Mouse (Mus musculus) urinary bladder, postnatal 25 days (tissue): ENCODE data around the gene 1700034I23Rik.
"Not testable (repeated sequence)": the region's sequence is repeated elsewhere in the genome, so short reads cannot be mapped to it uniquely, and the experiment has no call there.

Source experiments
- DNase-seq: peaks from one replicate; pipeline ENCODE4 v3.0.0; 2022; ENCODE audit warnings: low spot score

Gene 1700034I23Rik

DNA sequence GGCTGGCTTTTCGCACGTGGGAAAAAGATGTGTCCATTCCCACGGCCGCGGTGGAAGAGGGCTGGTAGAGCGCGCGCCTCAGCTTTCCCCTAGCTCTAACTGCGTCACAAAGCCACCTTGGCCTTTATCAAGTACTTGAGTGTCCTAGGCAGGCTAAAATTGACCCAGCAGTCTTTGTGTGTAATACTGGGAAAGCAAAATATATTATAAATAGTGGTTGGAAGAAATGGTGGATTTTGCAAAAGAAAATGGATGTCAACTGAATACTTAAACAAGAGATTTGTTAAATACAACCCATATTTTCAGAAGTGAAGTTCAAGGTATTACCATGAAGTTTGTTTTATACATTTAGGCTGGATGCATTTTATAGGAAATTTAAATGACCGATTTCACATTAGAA is at the start of gene 1700034I23Rik:
1700034I23Rik (minus strand) TSS at position 101 of the 400 bp plus-strand sequence.
- DNase-seq = not testable (repeated sequence)

- peak; percentile 8 for DNase-seq
Measured at GRCm38 (mm10) chr3:40951365-40951764, 49.0 kb upstream of the 1700034I23Rik start.

GRCm38 (mm10) chr3:40950601-40951201 is 48.4 kb upstream of the 1700034I23Rik start:
- peak; percentile 40 for DNase-seq

- peak; percentile 45 for DNase-seq
Measured at GRCm38 (mm10) chr3:40949903-40950600, 47.7 kb upstream of the 1700034I23Rik start.

- peak; percentile 99 for DNase-seq
Measured at GRCm38 (mm10) chr3:40949170-40949902, 47.0 kb upstream of the 1700034I23Rik start, which contains the start of gene Larp1b. TSS of gene Larp1b (plus strand) at chr3:40949828.

GRCm38 (mm10) chr3:40939019-40939418 is 36.7 kb upstream of the 1700034I23Rik start:
- DNase-seq = no peak

- no peak for DNase-seq
Measured at GRCm38 (mm10) chr3:40938592-40938991, 36.2 kb upstream of the 1700034I23Rik start.

DNA sequence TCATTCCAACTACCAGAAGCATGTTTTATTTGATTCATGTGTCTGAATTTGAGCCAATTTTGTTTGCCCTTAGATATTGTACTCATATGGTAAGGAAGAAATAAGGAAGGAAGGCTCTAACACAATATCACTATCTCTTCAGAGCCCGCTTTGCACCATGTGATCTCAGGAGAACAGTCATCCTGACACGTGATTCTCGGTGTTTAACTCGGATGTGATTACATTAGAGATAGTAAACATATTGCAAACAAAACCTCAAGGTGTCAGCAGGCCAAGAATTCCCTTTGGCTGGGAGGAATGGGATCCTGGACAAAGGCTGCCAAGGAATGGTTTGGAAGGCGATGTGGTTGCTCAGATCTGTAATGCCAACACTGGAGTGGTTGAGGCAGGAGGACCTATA is 35.8 kb upstream of the 1700034I23Rik start:
- DNase-seq = no peak

DNA sequence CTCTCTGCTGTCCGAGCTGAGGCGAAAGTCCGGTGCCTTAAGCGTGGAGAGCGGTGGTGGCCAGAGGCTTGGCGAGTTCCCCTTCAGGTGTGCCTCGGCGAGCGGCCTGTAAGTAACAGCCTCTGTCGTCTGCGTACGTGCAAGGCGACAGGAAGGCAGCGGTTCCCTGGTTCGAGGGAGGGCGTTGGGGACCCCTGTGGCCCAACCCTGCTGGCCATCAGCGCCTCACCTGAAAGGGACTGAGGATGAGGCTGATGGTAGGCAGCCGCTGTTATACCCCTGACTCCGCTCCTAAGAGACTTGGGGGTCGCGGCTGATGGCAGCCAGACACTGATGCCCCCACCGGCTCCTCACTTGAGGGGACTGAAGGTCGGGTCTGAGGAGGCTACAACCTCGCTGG is 8.0 kb downstream of the 1700034I23Rik start:
- DNase-seq = peak; percentile 5

GRCm38 (mm10) chr3:40893816-40894258 is 8.5 kb downstream of the 1700034I23Rik start:
- DNase-seq = peak; percentile 93

- not testable (repeated sequence) for DNase-seq
Measured at GRCm38 (mm10) chr3:40853123-40853738, 49.1 kb downstream of the 1700034I23Rik start.
